Mouse (Mus musculus): ENCODE data around the gene Zfp575. TPM values are rescaled to one million over a fixed set of nuclear protein-coding genes. Genes with fewer than 3 reads are reported as not detected.

The Zfp575 gene
- polyA plus RNA-seq, 1 experiment, result not detected

- peaks cover 1% of the 10 kb centered on the region for H3K4me1 ChIP-seq (ENCODE audit: control insufficient read depth, insufficient read depth, low read length)
- 53% methylated on average over 4 of the region's 4 CpGs for WGBS
- H3K4me3 ChIP-seq (replicated peaks; ENCODE audit: control insufficient read depth, low read depth, low read length), result no peak overlapping the region
- no peak overlapping the region for H3K27ac ChIP-seq (ENCODE audit: control insufficient read depth, insufficient read depth, low read depth, low read length, poor library complexity)
- no peak for TF ChIP-seq CTCF (IDR thresholded peaks at IDR 0.05; ENCODE audit: control insufficient read depth, insufficient read depth, low read length)
- no peak for TF ChIP-seq POLR2A (IDR thresholded peaks at IDR 0.05; ENCODE audit: borderline replicate concordance, control insufficient read depth, low read depth, low read length)
Measured at GRCm38 (mm10) chr7:24598121-24598520, 10.7 kb upstream of the Zfp575 start.

- TF ChIP-seq CTCF (IDR thresholded peaks at IDR 0.05; ENCODE audit: control insufficient read depth, insufficient read depth, low read length), result no peak
- no peak for TF ChIP-seq POLR2A (IDR thresholded peaks at IDR 0.05; ENCODE audit: borderline replicate concordance, control insufficient read depth, low read depth, low read length)
- Histone ChIP-seq H3K4me3 (replicated peaks; ENCODE audit: control insufficient read depth, low read depth, low read length) (peak overlapping the region; percentile 64), H3K27ac (ENCODE audit: control insufficient read depth, insufficient read depth, low read depth, low read length, poor library complexity) (peak overlapping the region; percentile 78), H3K4me1 (ENCODE audit: control insufficient read depth, insufficient read depth, low read length) (no peaks in the 10 kb centered on the region; the same call in none of the 2 replicates)
- WGBS, result 18% methylated on average over 2 of the region's 2 CpGs
Measured at GRCm38 (mm10) chr7:24595464-24595863, 8.0 kb upstream of the Zfp575 start.

- Histone ChIP-seq H3K27ac (ENCODE audit: control insufficient read depth, insufficient read depth, low read depth, low read length, poor library complexity) (peak overlapping the region; percentile 57; the same call in 1 of the 2 replicates), H3K4me1 (ENCODE audit: control insufficient read depth, insufficient read depth, low read length) (no peaks in the 10 kb centered on the region; the same call in none of the 2 replicates), H3K4me3 (replicated peaks; ENCODE audit: control insufficient read depth, low read depth, low read length) (peak overlapping the region; percentile 64)
- 26% methylated on average over 13 of the region's 13 CpGs for WGBS
- TF ChIP-seq POLR2A (IDR thresholded peaks at IDR 0.05; ENCODE audit: borderline replicate concordance, control insufficient read depth, low read depth, low read length), result no peak
- no peak for TF ChIP-seq CTCF (IDR thresholded peaks at IDR 0.05; ENCODE audit: control insufficient read depth, insufficient read depth, low read length)
Measured at GRCm38 (mm10) chr7:24594309-24594803, 6.9 kb upstream of the Zfp575 start.

DNA sequence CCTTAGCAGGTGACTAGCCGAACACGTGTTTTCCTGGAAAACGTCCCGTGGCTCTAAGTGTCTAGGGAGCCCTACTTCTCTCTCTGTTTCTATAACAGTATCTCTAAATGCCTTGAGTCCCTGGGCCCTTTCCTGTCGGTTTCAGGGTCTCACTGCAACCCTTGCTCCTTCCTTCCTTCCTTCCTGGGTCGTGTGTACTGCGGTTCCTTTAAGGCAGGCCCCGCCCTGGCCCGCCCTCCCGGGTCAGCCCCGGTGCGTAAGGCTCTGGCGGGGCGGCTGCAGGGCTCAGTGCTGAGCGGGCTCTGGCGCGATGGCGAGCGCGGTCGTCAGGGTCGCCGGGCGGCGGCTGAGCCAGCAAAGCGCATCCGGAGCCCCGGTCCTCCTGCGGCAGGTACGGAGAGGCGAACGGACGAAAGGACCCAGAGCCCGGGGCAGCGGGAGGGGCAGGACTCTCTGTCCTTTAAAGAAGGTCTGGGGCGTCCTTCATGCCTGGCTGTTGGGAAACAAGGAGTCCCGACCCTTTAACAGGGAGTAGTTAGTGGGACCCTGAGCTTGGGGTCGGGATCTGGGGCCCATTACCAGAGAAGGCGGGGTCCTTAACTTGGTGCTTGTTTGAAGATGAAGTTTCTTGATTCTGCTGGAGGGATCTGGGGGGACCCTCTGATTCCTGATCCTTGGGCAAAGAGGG is 6.3 kb upstream of the Zfp575 start:
- H3K27ac ChIP-seq (ENCODE audit: control insufficient read depth, insufficient read depth, low read depth, low read length, poor library complexity), result peak overlapping the region; percentile 57
- under 1% methylated on average over 39 of the region's 39 CpGs for WGBS
- peak overlapping the region; percentile 64 for H3K4me3 ChIP-seq (replicated peaks; ENCODE audit: control insufficient read depth, low read depth, low read length)
- peak; percentile 77; the same call in 1 of the 2 replicates for TF ChIP-seq POLR2A (IDR thresholded peaks at IDR 0.05; ENCODE audit: borderline replicate concordance, control insufficient read depth, low read depth, low read length)
- TF ChIP-seq CTCF (IDR thresholded peaks at IDR 0.05; ENCODE audit: control insufficient read depth, insufficient read depth, low read length), result no peak
- H3K4me1 ChIP-seq (ENCODE audit: control insufficient read depth, insufficient read depth, low read length), result no peaks in the 10 kb centered on the region; the same call in none of the 2 replicates

GRCm38 (mm10) chr7:24592781-24593180 is 5.3 kb upstream of the Zfp575 start:
- 81% methylated on average over 6 of the region's 6 CpGs for WGBS
- Histone ChIP-seq H3K27ac (ENCODE audit: control insufficient read depth, insufficient read depth, low read depth, low read length, poor library complexity) (no peak overlapping the region), H3K4me1 (ENCODE audit: control insufficient read depth, insufficient read depth, low read length) (no peaks in the 10 kb centered on the region; the same call in none of the 2 replicates)

DNA sequence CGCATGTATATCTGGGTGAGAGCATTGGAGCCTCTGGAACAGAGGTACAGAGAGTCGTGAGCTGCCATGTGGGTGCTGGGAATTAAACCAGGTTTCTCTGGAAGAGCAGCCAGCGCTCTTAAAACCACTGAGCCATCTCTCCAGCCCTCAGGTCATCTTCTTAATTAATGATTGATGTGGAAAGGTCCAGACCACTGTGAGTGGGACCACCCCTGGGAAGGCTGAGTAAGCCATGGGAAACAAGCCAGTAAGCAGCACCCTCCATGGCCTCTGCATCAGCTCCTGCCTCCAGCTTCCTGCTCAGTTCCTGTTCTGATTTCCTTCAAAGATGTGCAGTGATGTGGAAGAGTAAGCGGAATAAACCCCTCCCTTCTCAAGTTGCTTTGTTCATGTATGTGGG is 4.7 kb upstream of the Zfp575 start:
- no peak for TF ChIP-seq POLR2A (IDR thresholded peaks at IDR 0.05; ENCODE audit: borderline replicate concordance, control insufficient read depth, low read depth, low read length)
- TF ChIP-seq CTCF (IDR thresholded peaks at IDR 0.05; ENCODE audit: control insufficient read depth, insufficient read depth, low read length), result no peak
- no peaks in the 10 kb centered on the region; the same call in none of the 2 replicates for H3K4me1 ChIP-seq (ENCODE audit: control insufficient read depth, insufficient read depth, low read length)
- no peak overlapping the region for H3K27ac ChIP-seq (ENCODE audit: control insufficient read depth, insufficient read depth, low read depth, low read length, poor library complexity)
- H3K4me3 ChIP-seq (replicated peaks; ENCODE audit: control insufficient read depth, low read depth, low read length), result no peak overlapping the region
- WGBS, result 62% methylated on average over 4 of the region's 4 CpGs

More at GRCm38 (mm10) chr7:24592781-24593180, 5.3 kb upstream of the Zfp575 start:
- TF ChIP-seq CTCF (IDR thresholded peaks at IDR 0.05; ENCODE audit: control insufficient read depth, insufficient read depth, low read length), result no peak
- TF ChIP-seq POLR2A (IDR thresholded peaks at IDR 0.05; ENCODE audit: borderline replicate concordance, control insufficient read depth, low read depth, low read length), result no peak
- H3K4me3 ChIP-seq (replicated peaks; ENCODE audit: control insufficient read depth, low read depth, low read length), result no peak overlapping the region

GRCm38 (mm10) chr7:24591735-24592134 is 4.3 kb upstream of the Zfp575 start:
- 52% methylated on average over 5 of the region's 5 CpGs for WGBS
- TF ChIP-seq CTCF (IDR thresholded peaks at IDR 0.05; ENCODE audit: control insufficient read depth, insufficient read depth, low read length) (no peak), POLR2A (IDR thresholded peaks at IDR 0.05; ENCODE audit: borderline replicate concordance, control insufficient read depth, low read depth, low read length) (no peak)
- H3K4me1 ChIP-seq (ENCODE audit: control insufficient read depth, insufficient read depth, low read length), result no peaks in the 10 kb centered on the region; the same call in none of the 2 replicates
- no peak overlapping the region for H3K27ac ChIP-seq (ENCODE audit: control insufficient read depth, insufficient read depth, low read depth, low read length, poor library complexity)
- no peak overlapping the region for H3K4me3 ChIP-seq (replicated peaks; ENCODE audit: control insufficient read depth, low read depth, low read length)

GRCm38 (mm10) chr7:24588336-24588735 is 895 bp upstream of the Zfp575 start:
- WGBS, result 38% methylated on average over 13 of the region's 13 CpGs
- TF ChIP-seq CTCF (IDR thresholded peaks at IDR 0.05; ENCODE audit: control insufficient read depth, insufficient read depth, low read length) (no peak), POLR2A (IDR thresholded peaks at IDR 0.05; ENCODE audit: borderline replicate concordance, control insufficient read depth, low read depth, low read length) (no peak)
- Histone ChIP-seq H3K27ac (ENCODE audit: control insufficient read depth, insufficient read depth, low read depth, low read length, poor library complexity) (no peak overlapping the region), H3K4me3 (replicated peaks; ENCODE audit: control insufficient read depth, low read depth, low read length) (no peak overlapping the region), H3K4me1 (ENCODE audit: control insufficient read depth, insufficient read depth, low read length) (no peaks in the 10 kb centered on the region; the same call in none of the 2 replicates)
